Mouse (Mus musculus) forebrain, embryonic 15.5 days (tissue): Measurements from ENCODE around the gene Papola. TPM values are rescaled to one million over a fixed set of nuclear protein-coding genes. Genes with fewer than 3 reads are reported as not detected.

ENCODE experiments used
- ATAC-seq: fragments of 200-750 bp; cut with Nextera tagmentation; replicated peaks from 2 replicates; pipeline ENCODE4 v1.8.0; 2017; ENCODE audit warnings: mild to moderate bottlenecking, moderate TSS enrichment, moderate library complexity
- H3K27ac ChIP-seq: fragments of 300-500 bp; sonication (generic); replicated peaks from 2 replicates; pipeline ENCODE4 v1.5.1; 2015; ENCODE audit warnings: mild to moderate bottlenecking, inconsistent platforms
- H3K27me3 ChIP-seq: fragments of 300-500 bp; sonication (generic); 2 replicates; pipeline ENCODE4 v1.6.1; 2015; ENCODE audit warnings: inconsistent platforms
- H3K36me3 ChIP-seq: fragments of 300-500 bp; sonication (generic); 2 replicates; pipeline ENCODE4 v1.6.1; 2015; ENCODE audit warnings: mild to moderate bottlenecking, inconsistent platforms
- H3K4me1 ChIP-seq: fragments of 300-500 bp; sonication (generic); 2 replicates; pipeline ENCODE4 v1.6.1; 2015; ENCODE audit warnings: inconsistent platforms
- H3K4me2 ChIP-seq: fragments of 300-500 bp; sonication (generic); replicated peaks from 2 replicates; pipeline ENCODE4 v1.6.1; 2015; ENCODE audit warnings: mild to moderate bottlenecking, inconsistent platforms
- H3K4me3 ChIP-seq: fragments of 300-500 bp; sonication (generic); 2 replicates; pipeline ENCODE4 v1.5.1; 2015; ENCODE audit warnings: mild to moderate bottlenecking, inconsistent platforms
- H3K9ac ChIP-seq: fragments of 300-500 bp; sonication (generic); replicated peaks from 2 replicates; pipeline ENCODE4 v1.6.1; 2015; ENCODE audit warnings: mild to moderate bottlenecking, inconsistent platforms
- H3K9me3 ChIP-seq: fragments of 300-500 bp; sonication (generic); 2 replicates; pipeline ENCODE4 v1.6.1; 2016; ENCODE audit warnings: inconsistent platforms
- WGBS: fragments of 180-500 bp; shearing (Covaris S2); methylation state at CpG from one replicate; pipeline ENCODE4 v1.1.7; 2015; ENCODE audit warnings: mixed read lengths; 5-methylcytosine and 5-hydroxymethylcytosine counted together
- polyA plus RNA-seq: library from polyadenylated mRNA; unstranded; fragments of >200 nt; fragmentation: Nextera tagmentation; extraction: Ambion mirVana; gene quantifications from 2 replicates; pipeline ENCODE4 v1.2.1, GENCODE M21; 2015

Papola gene
- polyA plus RNA-seq, 1 experiment from 2014 or later, result 211 TPM

GRCm38 (mm10) chr12:105844406-105844805, 59.9 kb downstream of the Papola start:
- H3K4me1 ChIP-seq, result peaks cover 23% of the 10 kb centered on the region
- H3K27ac ChIP-seq, result no peak overlapping the region
- H3K9me3 ChIP-seq, result no peaks in the 10 kb centered on the region
- ATAC-seq, result no peak
- no peaks in the 10 kb centered on the region for H3K27me3 ChIP-seq
- no peak overlapping the region for H3K9ac ChIP-seq
- peaks cover 11% of the 10 kb centered on the region; the same call in 1 of the 2 replicates for H3K36me3 ChIP-seq
- H3K4me3 ChIP-seq, result no peak overlapping the region
- WGBS, result 90% methylated on average over 4 of the region's 4 CpGs
- H3K4me2 ChIP-seq, result no peak overlapping the region

GRCm38 (mm10) chr12:105849102-105849501, 64.6 kb downstream of the Papola start:
- H3K4me1 ChIP-seq, result peaks cover 14% of the 10 kb centered on the region
- H3K4me2 ChIP-seq, result no peak overlapping the region
- no peak overlapping the region for H3K4me3 ChIP-seq
- no peak overlapping the region for H3K9ac ChIP-seq
- WGBS, result 35% methylated on average over 7 of the region's 8 CpGs
- H3K27me3 ChIP-seq, result no peaks in the 10 kb centered on the region
- no peak for ATAC-seq
- no peak overlapping the region for H3K27ac ChIP-seq
- H3K9me3 ChIP-seq, result no peaks in the 10 kb centered on the region
- no peaks in the 10 kb centered on the region for H3K36me3 ChIP-seq

GRCm38 (mm10) chr12:105850675-105851074, 66.2 kb downstream of the Papola start:
- no peaks in the 10 kb centered on the region for H3K36me3 ChIP-seq
- no peak overlapping the region for H3K27ac ChIP-seq
- no peak overlapping the region for H3K9ac ChIP-seq
- H3K27me3 ChIP-seq, result no peaks in the 10 kb centered on the region
- ATAC-seq, result no peak
- no peaks in the 10 kb centered on the region for H3K9me3 ChIP-seq
- 85% methylated on average over 9 of the region's 9 CpGs for WGBS
- H3K4me1 ChIP-seq, result peaks cover 27% of the 10 kb centered on the region
- no peak overlapping the region for H3K4me2 ChIP-seq
- no peak overlapping the region for H3K4me3 ChIP-seq

- Histone ChIP-seq H3K4me2 (no peak overlapping the region), H3K4me1 (peaks cover 42% of the 10 kb centered on the region), H3K9me3 (no peaks in the 10 kb centered on the region), H3K36me3 (no peaks in the 10 kb centered on the region), H3K4me3 (no peak overlapping the region), H3K9ac (no peak overlapping the region), H3K27me3 (no peaks in the 10 kb centered on the region), H3K27ac (0 out of 2 replicates have a peak overlapping the region, but pooled peaks have one; percentile 11)
- WGBS, result 42% methylated on average over 7 of the region's 7 CpGs
- no peak for ATAC-seq
These were observed 68.3 kb downstream of the Papola start for GRCm38 (mm10) chr12:105852798-105853197.

- Histone ChIP-seq H3K36me3 (no peaks in the 10 kb centered on the region), H3K9me3 (no peaks in the 10 kb centered on the region), H3K27me3 (no peaks in the 10 kb centered on the region), H3K4me3 (no peak overlapping the region), H3K4me2 (no peak overlapping the region), H3K27ac (peak overlapping the region; percentile 41), H3K4me1 (peaks cover 49% of the 10 kb centered on the region), H3K9ac (peak overlapping the region; percentile 3; the same call in 1 of the 2 replicates)
- peak; percentile 70 for ATAC-seq
- 28% methylated on average over 6 of the region's 6 CpGs for WGBS
These were observed 70.1 kb downstream of the Papola start for GRCm38 (mm10) chr12:105854639-105855038.

GRCm38 (mm10) chr12:105857902-105858640, 73.6 kb downstream of the Papola start:
- 74% methylated on average over 5 of the region's 5 CpGs for WGBS
- no peaks in the 10 kb centered on the region for H3K9me3 ChIP-seq
- H3K27me3 ChIP-seq, result no peaks in the 10 kb centered on the region
- no peak overlapping the region for H3K4me2 ChIP-seq
- H3K4me3 ChIP-seq, result no peak overlapping the region
- H3K27ac ChIP-seq, result peak overlapping the region; percentile 49
- H3K36me3 ChIP-seq, result no peaks in the 10 kb centered on the region
- peaks cover 51% of the 10 kb centered on the region for H3K4me1 ChIP-seq
- H3K9ac ChIP-seq, result 0 out of 2 replicates have a peak overlapping the region, but pooled peaks have one; percentile 14
- 0 out of 2 replicates have a peak, but pooled peaks have one; percentile 20 for ATAC-seq

GRCm38 (mm10) chr12:105862072-105862471, 77.6 kb downstream of the Papola start:
- H3K9me3 ChIP-seq, result no peaks in the 10 kb centered on the region
- H3K4me1 ChIP-seq, result peaks cover 23% of the 10 kb centered on the region
- H3K4me2 ChIP-seq, result no peak overlapping the region
- peak overlapping the region; percentile 56 for H3K27ac ChIP-seq
- 53% methylated on average over 6 of the region's 6 CpGs for WGBS
- H3K27me3 ChIP-seq, result no peaks in the 10 kb centered on the region
- H3K36me3 ChIP-seq, result no peaks in the 10 kb centered on the region
- H3K4me3 ChIP-seq, result no peak overlapping the region
- no peak overlapping the region for H3K9ac ChIP-seq
- no peak for ATAC-seq

- peak overlapping the region; percentile 56 for H3K27ac ChIP-seq
- no peaks in the 10 kb centered on the region for H3K9me3 ChIP-seq
- no peak overlapping the region for H3K4me2 ChIP-seq
- no peaks in the 10 kb centered on the region for H3K27me3 ChIP-seq
- peak; percentile 53; the same call in 1 of the 2 replicates for ATAC-seq
- no peak overlapping the region for H3K9ac ChIP-seq
- H3K4me1 ChIP-seq, result peaks cover 18% of the 10 kb centered on the region
- no peak overlapping the region for H3K4me3 ChIP-seq
- no peaks in the 10 kb centered on the region for H3K36me3 ChIP-seq
- whole genome bisulfite sequencing, result 67% methylated on average over 22 of the region's 22 CpGs
These were observed 78.1 kb downstream of the Papola start for GRCm38 (mm10) chr12:105862607-105863006.

- Histone ChIP-seq H3K4me1 (peaks cover 9% of the 10 kb centered on the region), H3K4me2 (no peak overlapping the region), H3K4me3 (no peak overlapping the region), H3K27ac (no peak overlapping the region; the same call in 1 of the 2 replicates), H3K27me3 (no peaks in the 10 kb centered on the region), H3K9me3 (no peaks in the 10 kb centered on the region), H3K36me3 (no peaks in the 10 kb centered on the region), H3K9ac (no peak overlapping the region)
- ATAC-seq, result no peak
- WGBS, result 92% methylated on average over 11 of the region's 11 CpGs
These were observed 78.9 kb downstream of the Papola start for GRCm38 (mm10) chr12:105863436-105863835.

GRCm38 (mm10) chr12:105867646-105868045, 83.2 kb downstream of the Papola start:
- Histone ChIP-seq H3K4me2 (no peak overlapping the region), H3K27me3 (no peaks in the 10 kb centered on the region), H3K36me3 (no peaks in the 10 kb centered on the region), H3K4me1 (peaks cover under 1% of the 10 kb centered on the region), H3K4me3 (no peak overlapping the region), H3K9me3 (no peaks in the 10 kb centered on the region), H3K9ac (no peak overlapping the region), H3K27ac (no peak overlapping the region)
- no peak for ATAC-seq
- 80% methylated on average over 2 of the region's 2 CpGs for WGBS

GRCm38 (mm10) chr12:105869242-105869641, 84.7 kb downstream of the Papola start:
- Histone ChIP-seq H3K4me3 (no peak overlapping the region), H3K27me3 (no peaks in the 10 kb centered on the region), H3K4me1 (0 out of 2 replicates have a peak, but pooled peaks cover 1% of the 10 kb centered on the region), H3K36me3 (no peaks in the 10 kb centered on the region), H3K9ac (no peak overlapping the region), H3K27ac (no peak overlapping the region), H3K9me3 (no peaks in the 10 kb centered on the region), H3K4me2 (no peak overlapping the region)
- 32% methylated on average over 6 of the region's 6 CpGs for WGBS
- ATAC-seq, result no peak

GRCm38 (mm10) chr12:105869696-105870095, 85.2 kb downstream of the Papola start:
- no peak for ATAC-seq
- Histone ChIP-seq H3K36me3 (no peaks in the 10 kb centered on the region), H3K27me3 (no peaks in the 10 kb centered on the region), H3K27ac (no peak overlapping the region), H3K4me2 (no peak overlapping the region), H3K4me1 (peaks cover 4% of the 10 kb centered on the region), H3K9ac (no peak overlapping the region), H3K4me3 (no peak overlapping the region), H3K9me3 (no peaks in the 10 kb centered on the region)
- 41% methylated on average over 14 of the region's 14 CpGs for WGBS
